Mouse (Mus musculus) right cerebral cortex, postnatal 4 days (tissue): ENCODE measurements around the gene 4930432M17Rik.

ENCODE experiments used
- DNase-seq: peaks from one replicate; pipeline ENCODE4 v3.0.0-alpha.2; 2022

Gene 4930432M17Rik

DNA sequence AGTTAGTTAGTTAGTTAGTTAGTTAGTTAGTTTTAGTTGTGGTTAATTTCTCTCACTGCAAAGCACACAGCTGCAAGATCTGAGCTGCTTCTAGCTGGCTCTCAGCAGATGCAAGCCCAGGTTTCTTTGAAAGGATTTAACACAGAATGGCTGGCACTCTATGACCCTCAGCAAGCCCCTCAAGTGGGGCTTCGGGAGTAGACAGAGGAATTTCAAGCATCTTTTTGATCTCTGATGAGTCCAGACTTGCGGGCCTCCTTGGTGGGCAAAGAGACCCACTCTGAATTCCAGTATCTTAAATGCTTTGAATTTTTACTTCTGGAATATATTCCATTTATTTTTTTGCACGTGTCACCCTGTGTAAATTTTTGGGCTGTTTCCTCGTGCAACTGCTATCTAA, 8.4 kb downstream of the 4930432M17Rik start:
- no peak for DNase-seq

DNA sequence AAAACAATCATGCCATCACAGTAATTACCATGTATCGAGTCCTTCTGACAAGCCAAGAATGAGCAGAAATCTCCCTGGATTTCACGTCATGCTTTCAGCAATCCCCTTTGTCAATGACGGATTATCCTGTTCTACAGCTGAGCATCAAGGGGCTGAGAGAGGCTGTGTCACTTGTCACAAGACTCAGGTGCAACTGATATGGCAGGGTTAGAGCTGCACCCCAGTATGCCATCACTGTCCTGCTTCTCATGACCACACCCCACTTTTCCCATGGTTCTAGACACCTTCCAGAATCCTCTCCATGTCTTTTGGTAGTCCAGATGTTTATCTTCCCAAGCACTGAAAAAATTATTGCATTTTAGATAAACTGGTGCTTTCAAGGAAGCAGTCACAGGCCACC, 8.9 kb downstream of the 4930432M17Rik start:
- DNase-seq: no peak

DNA sequence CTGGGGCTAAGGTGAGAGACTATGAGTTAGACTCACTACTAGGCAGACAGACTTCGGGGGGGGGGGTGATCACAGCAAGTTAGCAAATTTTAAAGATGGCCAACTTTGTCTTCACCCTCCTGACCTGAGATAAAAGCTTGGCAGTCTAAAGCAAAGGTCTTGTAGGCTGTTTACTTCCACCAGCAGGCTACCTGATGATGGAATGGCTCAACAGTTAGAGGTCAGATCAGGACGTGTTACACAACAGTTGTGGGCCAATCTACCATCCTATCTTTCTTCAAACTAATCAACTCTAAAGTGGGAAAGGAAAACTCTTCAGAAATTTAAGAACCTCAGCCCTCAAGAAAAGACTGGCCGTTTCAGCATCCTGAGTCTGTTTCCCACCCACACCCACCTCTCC, 9.6 kb downstream of the 4930432M17Rik start:
- no peak for DNase-seq

DNA sequence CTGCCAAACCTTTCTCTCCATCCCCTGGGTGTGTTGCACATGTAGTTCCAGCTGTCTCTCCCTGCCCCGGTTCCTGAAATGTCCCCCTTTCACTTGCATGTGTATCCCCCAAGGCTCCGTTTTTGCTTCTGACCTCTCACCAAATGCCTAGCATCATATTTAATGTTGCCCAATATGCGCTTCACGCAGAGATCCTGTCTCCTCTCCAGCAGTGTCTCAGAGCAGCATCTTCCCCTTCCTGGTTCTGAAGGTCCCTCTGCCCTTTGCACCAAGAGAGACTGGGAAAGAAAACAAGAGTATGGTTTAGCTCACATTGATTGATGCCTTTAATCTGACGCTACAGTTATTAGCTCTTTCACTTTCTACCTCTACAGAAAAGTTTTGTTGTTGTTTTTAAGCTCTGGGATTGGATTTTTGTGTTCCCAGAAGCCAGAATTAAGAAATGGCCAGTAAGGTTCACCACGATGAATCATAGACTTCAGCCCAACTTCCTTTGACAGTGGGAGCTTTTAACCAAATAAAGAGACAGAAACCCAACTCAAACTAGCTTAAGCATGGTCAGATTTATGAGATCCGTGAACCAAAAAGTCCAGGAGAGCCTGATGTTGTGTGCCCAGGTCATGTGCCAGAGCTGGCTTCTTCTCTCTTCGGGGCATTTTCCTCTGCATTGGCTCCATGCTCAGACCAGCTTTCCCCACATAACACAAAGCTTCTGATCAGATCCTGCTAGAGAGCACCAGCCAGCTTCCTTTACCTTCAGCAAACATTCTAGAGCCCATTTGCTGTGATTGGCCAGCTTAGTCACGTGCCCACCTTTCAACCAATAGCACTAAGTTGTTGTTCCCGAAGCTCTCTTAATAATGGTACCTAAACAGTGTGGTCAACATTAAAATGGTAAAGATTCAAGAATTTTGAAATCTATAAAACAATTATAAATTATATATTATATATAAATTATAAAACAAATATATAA, 12.2 kb downstream of the 4930432M17Rik start:
- DNase-seq: no peak

DNA sequence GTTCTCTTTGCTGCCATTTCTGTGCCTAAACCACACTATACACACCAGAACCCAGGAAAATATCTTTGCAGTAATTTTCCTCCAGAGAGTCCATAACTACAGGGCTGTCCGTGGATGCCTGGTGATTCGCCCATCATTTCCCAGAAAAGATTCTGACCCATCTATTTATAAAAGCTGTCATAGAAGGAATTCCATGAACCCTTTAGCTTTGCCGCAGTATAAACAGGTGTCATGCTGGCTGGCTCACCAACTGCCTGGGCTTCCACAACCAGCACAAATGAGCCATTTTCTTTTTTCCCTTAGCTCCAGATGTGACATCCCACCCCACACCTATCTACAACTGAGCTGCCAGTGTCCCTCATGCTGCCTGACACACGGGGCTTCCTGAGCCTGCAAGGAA, 14.0 kb downstream of the 4930432M17Rik start:
- no peak for DNase-seq

DNA sequence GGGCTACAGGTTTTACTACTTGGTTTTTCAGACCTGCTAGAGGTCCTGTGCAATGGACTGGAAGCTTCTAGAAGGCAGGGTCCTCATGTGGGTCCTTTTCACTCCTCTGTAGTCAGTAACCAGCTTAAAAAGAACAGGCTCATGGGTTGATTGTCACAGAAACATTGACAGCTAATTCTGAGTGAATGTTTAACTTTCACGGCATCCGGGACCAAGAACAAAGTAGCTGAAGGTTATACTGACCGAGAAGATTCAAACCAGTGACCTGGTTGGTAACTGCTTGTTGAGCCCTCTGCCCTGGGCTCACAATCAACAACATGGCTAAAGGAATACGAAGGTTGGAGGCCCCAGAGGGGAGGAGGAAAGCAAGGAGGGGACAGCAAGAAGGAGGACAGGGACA, 14.4 kb downstream of the 4930432M17Rik start:
- DNase-seq: no peak

DNA sequence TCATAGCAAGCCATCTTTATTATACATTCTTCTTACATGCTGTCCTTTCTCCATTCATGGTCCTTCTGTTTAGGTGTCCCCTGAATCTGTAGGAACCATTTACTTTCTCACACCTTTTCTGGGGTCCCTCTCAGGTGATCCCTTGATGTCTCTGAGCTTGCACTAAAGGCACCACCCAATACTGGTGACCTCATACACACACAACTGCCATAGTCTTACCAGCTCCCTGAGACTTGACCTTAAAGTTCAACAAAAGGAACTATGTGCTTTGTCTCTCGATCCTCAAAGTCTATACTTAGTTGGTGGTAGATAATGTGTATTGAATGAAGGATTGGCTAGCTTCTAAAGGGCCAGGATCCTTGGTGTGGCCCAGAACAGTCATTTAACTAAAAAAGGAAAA, 15.4 kb downstream of the 4930432M17Rik start:
- DNase-seq: no peak

DNA sequence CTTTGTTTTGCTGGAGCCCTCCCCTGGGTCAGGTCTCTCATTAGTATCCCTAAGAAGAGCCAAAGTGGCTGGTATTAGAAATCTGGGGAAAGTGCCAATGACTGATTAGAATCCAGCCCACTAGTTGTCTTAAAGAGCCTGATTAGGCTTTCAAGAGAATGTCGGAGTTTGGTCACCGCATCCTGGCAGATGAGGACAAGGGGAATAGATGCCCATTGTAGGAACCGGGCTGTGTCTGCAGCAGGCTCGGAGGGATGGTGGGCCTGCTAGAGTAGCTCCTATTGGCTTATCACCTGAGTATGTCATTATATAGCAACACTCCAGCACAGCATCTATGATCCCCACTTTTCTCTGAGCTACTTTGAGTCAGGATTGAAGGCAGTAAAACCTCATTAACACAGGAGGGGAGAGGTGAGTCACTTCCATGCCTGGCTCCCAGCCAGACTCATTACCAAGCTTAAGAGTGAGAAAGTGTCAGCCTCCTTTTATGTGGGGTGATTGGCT, 15.9 kb downstream of the 4930432M17Rik start:
- DNase-seq: no peak

DNA sequence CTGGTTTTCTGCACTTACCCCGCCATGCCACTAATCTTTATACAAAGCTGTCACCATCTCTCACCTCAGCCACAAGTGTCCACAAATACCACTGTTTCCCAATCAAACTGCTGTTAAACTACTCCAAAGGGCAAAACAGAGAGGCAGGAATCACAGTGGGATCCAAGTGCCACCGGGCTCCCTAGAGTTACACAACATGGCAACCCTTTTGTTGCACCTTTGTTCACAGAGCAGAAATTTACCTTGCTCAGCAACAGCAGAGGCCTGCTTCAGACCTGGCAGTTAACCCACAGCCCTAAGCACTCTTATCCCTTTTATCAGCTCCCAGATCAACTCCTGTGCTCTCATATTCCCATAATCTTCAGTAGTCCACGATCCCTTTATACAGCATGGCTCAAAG, 17.2 kb downstream of the 4930432M17Rik start:
- no peak for DNase-seq

DNA sequence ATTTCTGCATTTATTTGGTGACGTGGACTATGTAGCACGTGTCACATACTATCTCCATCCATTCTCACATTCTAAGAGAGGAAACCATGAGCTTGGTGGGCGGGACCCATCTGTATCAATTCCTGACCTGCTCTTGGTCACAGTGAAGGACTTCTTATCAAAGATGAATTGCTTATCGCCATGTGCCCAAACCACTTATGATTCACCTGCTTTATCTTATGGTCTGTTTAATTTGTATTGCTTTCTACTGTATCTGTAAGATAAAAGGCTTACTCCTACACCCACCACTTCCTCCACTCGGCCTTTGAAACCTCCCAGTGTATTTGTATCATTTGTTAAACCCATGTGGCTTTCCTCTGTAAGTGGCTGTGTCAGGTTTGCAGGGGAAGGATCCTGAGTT, 18.5 kb downstream of the 4930432M17Rik start:
- DNase-seq: no peak

DNA sequence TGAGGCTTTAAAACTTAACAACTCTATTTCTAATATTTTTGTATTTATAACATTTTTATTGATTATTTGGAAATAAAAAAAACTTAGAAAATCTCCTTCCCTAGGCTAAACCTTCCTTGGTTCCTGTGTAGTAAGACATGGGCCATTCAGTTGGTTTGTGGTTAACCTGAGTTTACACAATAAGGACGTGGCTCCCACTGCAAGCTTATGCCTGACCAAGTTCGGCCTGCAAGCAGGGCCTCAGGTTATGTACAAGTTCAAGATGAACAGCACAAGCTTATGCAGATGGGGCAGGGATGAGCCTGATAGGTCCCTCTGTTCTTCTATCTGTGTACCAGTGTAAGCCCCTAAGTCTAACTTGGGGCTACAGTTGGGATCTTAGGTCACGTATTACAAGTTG, 19.1 kb downstream of the 4930432M17Rik start:
- DNase-seq: no peak

DNA sequence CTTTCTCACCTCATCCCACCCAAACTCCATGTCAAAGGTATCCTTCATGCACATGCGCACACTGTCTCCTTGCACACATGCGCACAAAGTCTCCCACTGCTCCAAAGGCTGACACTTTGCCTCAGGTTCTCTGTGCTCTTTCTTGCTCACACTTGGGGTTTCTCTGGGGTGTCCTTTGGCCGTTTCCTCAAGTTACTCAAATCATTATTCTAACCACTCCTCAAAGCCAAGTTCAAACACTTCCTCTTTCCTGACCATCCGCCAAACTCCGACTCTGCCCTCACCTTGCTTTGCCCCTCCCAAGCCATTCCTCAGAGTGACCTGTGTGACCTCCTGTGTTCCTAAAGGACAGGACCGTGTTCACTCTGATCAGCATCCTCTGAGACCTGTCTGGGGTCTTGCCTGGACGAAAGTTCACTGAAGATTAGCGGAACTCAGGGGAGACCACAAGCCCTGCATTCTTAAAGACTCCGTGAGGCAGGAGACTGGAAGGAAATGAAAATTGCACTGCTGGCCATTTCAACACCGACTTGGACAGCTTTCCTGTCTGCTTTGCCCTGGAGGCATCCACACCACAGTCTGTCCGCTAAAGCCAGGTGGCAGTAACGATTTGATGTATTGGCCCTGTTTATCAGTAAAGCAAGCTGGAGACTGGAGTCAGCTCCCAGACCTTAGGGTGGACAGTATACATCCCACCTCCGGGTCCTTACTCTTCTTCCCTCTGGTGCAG, 22.6 kb downstream of the 4930432M17Rik start:
- DNase-seq: no peak

DNA sequence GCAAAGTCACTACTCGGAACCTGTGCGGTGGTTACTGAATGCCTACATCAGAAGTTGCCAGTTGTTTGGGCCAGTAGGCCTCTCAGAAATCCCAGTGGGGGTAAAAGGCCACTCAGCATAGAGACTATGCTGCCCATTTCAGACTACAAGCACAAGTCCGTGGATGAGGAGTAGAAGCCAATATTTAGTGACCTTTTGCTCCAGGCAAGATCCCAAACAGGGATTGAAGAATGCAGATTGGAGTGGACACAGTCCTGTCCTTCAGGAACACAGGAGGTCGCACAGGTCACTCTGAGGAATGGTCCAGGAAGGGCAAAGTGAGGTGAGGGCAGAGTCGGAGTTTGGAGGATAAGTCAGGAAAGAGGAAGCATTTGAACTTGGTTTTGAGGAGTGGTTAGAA, 23.2 kb downstream of the 4930432M17Rik start:
- DNase-seq: no peak

DNA sequence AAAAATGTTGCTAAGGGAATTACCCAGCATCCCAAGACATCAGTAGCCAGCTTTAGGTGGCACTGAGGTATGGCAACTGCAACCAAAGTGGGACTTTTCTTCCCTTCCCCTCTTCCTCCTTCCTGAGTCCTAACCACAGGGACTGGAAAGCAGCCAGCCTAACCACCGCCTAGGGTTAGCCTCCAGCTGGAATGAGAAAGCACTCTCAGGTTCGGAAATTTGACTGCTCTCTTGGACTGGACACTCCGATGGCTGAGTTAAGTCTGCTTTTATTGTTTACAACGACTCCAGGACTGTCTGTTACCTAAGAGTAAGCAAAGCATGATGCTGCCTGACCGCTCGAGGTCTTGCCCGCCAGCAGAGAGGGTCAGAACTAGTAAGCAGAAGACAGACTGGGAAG, 26.6 kb downstream of the 4930432M17Rik start:
- DNase-seq: no peak

DNA sequence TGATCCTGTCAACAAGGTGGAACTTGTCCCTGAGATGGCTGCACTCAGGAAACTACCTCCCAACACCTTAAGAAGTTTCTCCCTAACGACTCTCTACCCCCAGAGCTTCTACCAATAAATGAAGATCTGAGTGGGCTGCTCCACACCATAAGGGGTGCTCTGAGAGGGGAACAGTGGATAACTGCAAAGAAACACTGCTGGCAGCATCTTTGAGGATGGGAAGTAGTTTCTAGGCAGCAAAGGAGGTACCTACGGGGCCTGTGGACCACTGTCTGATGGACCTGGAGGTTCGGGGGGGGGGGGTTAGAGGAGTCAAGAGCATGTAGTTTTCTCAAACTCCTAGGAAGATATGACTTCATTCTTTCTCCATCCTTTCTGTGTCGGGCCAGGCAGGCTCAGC, 28.8 kb downstream of the 4930432M17Rik start:
- no peak for DNase-seq

DNA sequence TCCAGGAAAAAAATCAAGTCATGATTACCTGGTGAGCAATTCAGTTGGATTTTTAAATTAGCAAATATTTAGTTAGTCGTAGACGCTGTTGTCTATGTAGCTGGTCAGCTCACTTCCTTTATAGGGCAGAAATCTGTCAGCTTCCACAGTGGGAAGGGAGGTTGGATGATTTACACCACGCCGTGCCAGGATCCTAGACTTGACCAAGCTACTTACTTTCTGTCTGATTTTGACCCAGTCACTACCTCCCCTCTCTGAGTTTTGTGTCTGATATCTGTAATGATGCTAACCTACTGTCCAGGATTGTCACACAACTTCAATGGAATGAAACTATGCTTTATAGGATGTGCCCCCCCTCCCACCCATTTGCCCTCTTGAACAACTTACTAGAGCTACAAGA, 29.3 kb downstream of the 4930432M17Rik start:
- DNase-seq: no peak

DNA sequence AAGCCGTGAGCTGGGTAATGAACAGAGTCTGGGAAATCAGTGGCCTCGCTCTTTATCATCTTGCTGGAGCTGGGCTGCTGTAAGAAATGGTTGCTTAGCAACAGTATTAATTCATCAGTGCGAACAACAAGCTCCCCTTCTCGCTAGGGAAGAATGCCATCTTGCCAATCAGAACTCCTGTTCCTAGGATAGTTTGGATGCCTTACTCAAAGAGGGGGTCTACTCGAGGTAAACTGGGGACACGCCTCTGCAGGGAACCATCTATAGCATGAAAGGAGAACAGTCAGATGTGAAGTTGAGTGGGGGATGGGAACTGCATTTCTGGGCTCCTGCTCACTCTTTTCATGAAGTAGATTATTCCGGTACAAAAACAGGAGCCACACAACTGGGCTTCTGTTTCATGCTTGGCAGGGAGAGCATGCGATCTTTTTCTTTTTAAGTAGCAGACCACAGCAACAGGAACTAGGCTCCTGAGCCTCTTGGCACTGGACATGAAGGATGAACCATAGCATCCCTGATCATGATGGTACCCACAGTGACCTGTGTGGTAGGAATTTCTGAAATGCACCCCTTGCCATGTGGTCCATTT, 29.9 kb downstream of the 4930432M17Rik start:
- DNase-seq: peak; percentile 37

DNA sequence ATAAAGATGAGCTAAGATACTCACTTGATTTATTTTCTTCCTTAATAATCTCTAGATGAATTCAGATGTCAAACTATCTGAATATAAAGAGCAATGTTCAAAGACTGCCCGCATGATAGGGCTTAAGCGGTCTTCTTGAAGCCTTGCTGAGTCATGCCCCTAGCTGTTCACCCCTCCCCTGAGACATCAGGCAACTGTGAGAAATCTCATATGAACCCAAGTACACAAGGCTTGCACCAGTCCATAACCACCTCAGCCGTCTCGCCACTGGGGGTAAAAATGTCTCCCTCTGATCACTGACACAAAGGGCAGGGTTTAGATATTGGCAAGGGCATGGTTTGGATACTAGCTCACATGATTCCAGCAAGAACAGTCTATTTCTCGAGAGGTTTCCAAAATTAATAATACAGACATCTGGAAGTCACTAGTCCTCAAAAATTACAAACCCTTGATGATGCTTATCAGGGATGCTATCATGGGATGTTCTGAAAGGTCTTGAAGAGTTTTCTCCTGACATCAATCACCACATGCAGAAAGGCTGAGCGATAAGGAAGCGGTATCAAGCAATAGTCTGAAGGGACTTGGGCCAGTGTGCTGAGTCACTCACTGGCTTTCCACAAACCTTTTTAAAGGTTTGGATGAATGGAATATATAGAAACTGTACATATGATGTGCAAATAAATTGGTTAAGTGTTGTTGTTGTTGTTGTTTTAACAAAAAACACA, 32.8 kb downstream of the 4930432M17Rik start:
- DNase-seq: no peak

DNA sequence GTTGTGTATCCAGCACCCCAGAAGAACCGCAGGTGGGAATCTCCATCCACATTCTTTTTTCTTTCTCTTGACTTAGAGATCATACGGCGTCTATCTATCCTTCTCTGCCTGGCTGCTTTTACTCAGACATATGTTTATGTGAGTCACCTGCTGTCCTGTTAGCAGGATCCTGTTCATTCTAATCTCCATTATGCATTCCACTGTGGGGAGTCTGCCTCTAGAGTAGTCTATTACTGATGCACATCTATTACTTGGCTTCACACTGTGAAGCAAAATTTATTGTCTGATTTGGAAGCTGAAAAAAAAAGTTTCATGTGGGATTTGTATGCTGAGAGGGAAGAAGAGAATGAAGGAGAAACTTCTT, 33.3 kb downstream of the 4930432M17Rik start:
- no peak for DNase-seq

DNA sequence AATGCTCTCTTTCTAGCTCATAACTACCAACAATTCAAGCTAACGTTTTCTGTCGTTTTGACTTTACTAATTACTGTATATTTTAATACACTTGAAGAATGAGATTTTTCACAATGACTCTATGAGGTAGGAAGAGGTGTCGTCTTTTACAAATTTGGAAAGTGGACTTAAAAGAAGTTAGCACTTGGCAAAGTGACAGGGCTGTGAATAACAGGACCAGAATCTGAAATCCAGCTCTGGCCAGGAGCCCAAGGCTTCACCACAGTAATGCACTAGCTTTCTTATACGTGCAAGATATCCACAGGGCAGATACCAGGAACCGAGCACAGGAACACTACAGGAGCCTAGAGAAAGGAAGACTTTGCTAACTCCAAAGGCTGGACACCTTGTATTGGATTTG, 35.5 kb downstream of the 4930432M17Rik start:
- DNase-seq: peak; percentile 38

DNA sequence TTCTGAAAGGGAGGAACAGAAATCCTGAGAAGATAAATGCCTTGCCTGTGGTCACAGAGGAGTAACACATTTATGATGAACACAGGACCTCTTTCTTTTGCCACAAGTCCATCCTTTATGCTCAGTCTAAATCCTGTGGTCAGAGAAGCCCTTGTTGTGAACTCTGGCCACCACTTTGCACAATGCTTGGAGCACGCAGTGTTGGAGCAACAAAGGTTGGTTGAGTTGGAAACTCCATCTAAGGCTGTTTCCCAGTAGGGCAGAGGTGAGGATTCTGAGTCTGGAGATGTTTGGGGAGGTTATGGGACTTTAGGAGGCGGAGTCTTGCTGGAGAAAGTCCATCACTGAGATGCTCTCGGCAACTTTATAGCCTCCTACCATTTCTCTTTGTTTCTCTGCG, 36.5 kb downstream of the 4930432M17Rik start:
- no peak for DNase-seq

DNA sequence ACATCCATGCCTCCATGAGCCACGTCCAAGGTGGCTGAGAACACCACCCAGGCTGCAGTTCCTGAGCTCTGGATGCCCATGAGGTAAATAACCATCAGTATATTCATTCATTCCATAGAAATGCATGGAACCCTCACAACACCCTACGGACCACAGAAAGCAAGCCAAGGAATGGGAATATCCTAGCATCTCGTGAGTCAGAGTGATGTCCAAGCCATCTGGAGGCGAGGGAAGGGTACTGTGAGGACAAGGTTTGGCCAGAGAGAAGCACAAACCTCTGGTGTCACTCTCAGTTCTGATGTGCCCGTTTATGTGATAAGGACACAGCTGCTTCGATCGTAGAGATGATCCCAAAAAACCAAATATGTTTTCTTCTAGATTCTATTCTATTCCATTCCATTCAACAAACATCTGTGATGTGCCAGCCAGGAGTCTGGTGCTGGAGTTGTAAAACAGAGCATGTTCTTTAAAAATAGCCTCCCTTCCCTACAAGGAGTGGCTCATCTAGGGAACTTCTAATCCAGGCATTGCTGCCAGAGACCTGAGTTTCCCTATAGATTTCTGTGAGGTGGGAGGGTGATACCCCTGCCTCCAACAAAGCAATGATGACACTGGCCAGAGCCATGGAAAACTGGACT, 40.5 kb downstream of the 4930432M17Rik start:
- no peak for DNase-seq
